Mouse (Mus musculus) liver, adult 10 weeks (tissue): Measurements from ENCODE around the gene Abtb2. TPM values are rescaled to one million over a fixed set of nuclear protein-coding genes. Genes with fewer than 3 reads are reported as not detected.

ENCODE experiments used
- polyA plus RNA-seq: library from polyadenylated mRNA; stranded (reverse); fragments of 350-450 nt; fragmentation: Illumina TruSeq; extraction: RNeasy Lipid Tissue Mini Kit (QIAGEN cat#74804); gene quantifications from one replicate; pipeline ENCODE4 v1.2.3, GENCODE M21; 2014; ENCODE audit warnings: low read depth, low replicate concordance

Abtb2 gene
- polyA plus RNA-seq: 2.4 TPM

GRCm38 (mm10) chr2:103565732-103566422 lies at the start of gene Abtb2:
Abtb2 (plus strand) TSS chr2:103566310.

GRCm38 (mm10) chr2:103760906-103761716 lies 195.0 kb downstream of the Abtb2 start, which contains the start of gene Nat10:
Nat10 (minus strand) TSS chr2:103761270.

Other genes starting within 250 kb of the Abtb2 start
- gene Elf5, start 154.6 kb upstream of the Abtb2 start, polyA plus RNA-seq: not detected
- 2,892 TPM for gene Cat, start 81.2 kb upstream of the Abtb2 start, polyA plus RNA-seq
- 21.0 TPM for gene Nat10, start 195.0 kb downstream of the Abtb2 start, polyA plus RNA-seq
- 375 TPM for gene Caprin1, start 231.3 kb downstream of the Abtb2 start, polyA plus RNA-seq